Mouse (Mus musculus) spleen, adult 2 months (tissue): ENCODE results near the gene Glt6d1.

Experiments
- CTCF ChIP-seq: fragments of 200-500 bp; IDR thresholded peaks from 2 replicates; pipeline ENCODE4 v1.5.1; 2011; ENCODE audit warnings: mild to moderate bottlenecking, inconsistent platforms; ENCODE audit not compliant: insufficient read depth, insufficient read length, insufficient replicate concordance; ENCODE audit errors: extremely low read depth
- POLR2A ChIP-seq: fragments of 200-500 bp; IDR thresholded peaks from 2 replicates; pipeline ENCODE4 v1.6.1; 2011; ENCODE audit warnings: low read depth, low read length, inconsistent platforms

GRCm38 (mm10) chr2:25846516-25846915, 30.9 kb upstream of the Glt6d1 start:
- TF ChIP-seq POLR2A (no peak), CTCF (no peak)
